In genomic region chr5:149514087-149514671, GRCm38 (mm10) we compare ENCODE assay signal across 8 mouse cellular contexts. TPM values are rescaled to one million over a fixed set of nuclear protein-coding genes. Genes with fewer than 3 reads are reported as not detected.
DNase-seq lines count a peak whose midpoint lies in the region; ATAC-seq lines count a peak whose summit lies in the region.

No protein-coding gene starts in this region.

- H3K9ac ChIP-seq in embryonic facial prominence, embryonic 14.5 days (ENCODE audit: low read depth, low read length): no peak overlapping the region
- H3K9ac ChIP-seq in heart, embryonic 14.5 days (ENCODE audit: low read length): no peak overlapping the region; the same call in 1 of the 2 replicates
- H3K9ac ChIP-seq in kidney, embryonic 15.5 days: no peak overlapping the region
- H3K9ac ChIP-seq in stomach, embryonic 15.5 days: no peak overlapping the region

- peaks cover 19% of the 10 kb centered on the region for H3K4me1 ChIP-seq in embryonic facial prominence, embryonic 14.5 days (ENCODE audit: control insufficient read depth, insufficient read depth, low read length)
- peaks cover 15 to 19% of the 10 kb centered on the region in 2 experiments for H3K4me1 ChIP-seq in heart, embryonic 14.5 days (ENCODE audit: control insufficient read depth in 2 of 2, insufficient read depth in 2 of 2, low read length in 2 of 2)
- H3K4me1 ChIP-seq in kidney, embryonic 15.5 days: peaks cover 30% of the 10 kb centered on the region
- peaks cover 12% of the 10 kb centered on the region for H3K4me1 ChIP-seq in stomach, embryonic 15.5 days

- H3K27ac ChIP-seq in embryonic facial prominence, embryonic 14.5 days (replicated peaks; ENCODE audit: low read depth, low read length): peak overlapping the region; percentile 77
- peak overlapping the region; percentile 72 to 85 for H3K27ac ChIP-seq in heart, embryonic 14.5 days (replicated peaks in 1 of 2; ENCODE audit: control insufficient read depth in 1 of 2, insufficient read depth in 1 of 2, low read depth in 2 of 2, low read length in 2 of 2)
- peak overlapping the region; percentile 85 for H3K27ac ChIP-seq in kidney, embryonic 15.5 days
- H3K27ac ChIP-seq in stomach, embryonic 15.5 days: peak overlapping the region; percentile 71

- H3K4me2 ChIP-seq in embryonic facial prominence, embryonic 14.5 days (ENCODE audit: low read depth, low read length): peak overlapping the region; percentile 41
- peak overlapping the region; percentile 51 for H3K4me2 ChIP-seq in heart, embryonic 14.5 days (ENCODE audit: low read length)
- H3K4me2 ChIP-seq in kidney, embryonic 15.5 days: peak overlapping the region; percentile 54
- H3K4me2 ChIP-seq in stomach, embryonic 15.5 days: peak overlapping the region; percentile 47

- ATAC-seq in embryonic facial prominence, embryonic 14.5 days (ENCODE audit: low read depth): peak; percentile 75
- peak; percentile 66; the same call in 1 of the 2 replicates for ATAC-seq in heart, embryonic 14.5 days (ENCODE audit: insufficient number of reproducible peaks, insufficient read depth, low FRiP score, low read depth)
- 0 out of 2 replicates have a peak, but pooled peaks have one; percentile 24 for ATAC-seq in kidney, embryonic 15.5 days (replicated peaks; ENCODE audit: low FRiP score)
- 0 out of 2 replicates have a peak, but pooled peaks have one; percentile 27 for ATAC-seq in stomach, embryonic 15.5 days (ENCODE audit: insufficient read depth, low FRiP score, low read depth)
- ATAC-seq in megakaryocyte-erythroid progenitor cell, adult 5-6 weeks (replicated peaks; ENCODE audit: low FRiP score, low TSS enrichment, poor library complexity, severe bottlenecking): no peak

- H3K27me3 ChIP-seq in embryonic facial prominence, embryonic 14.5 days (replicated peaks; ENCODE audit: control insufficient read depth, insufficient read depth, low read length): no peaks in the 10 kb centered on the region
- H3K27me3 ChIP-seq in heart, embryonic 14.5 days (ENCODE audit: control insufficient read depth, insufficient read depth, low read length): no peaks in the 10 kb centered on the region
- H3K27me3 ChIP-seq in kidney, embryonic 15.5 days: 0 out of 2 replicates have a peak, but pooled peaks cover 3% of the 10 kb centered on the region
- no peaks in the 10 kb centered on the region for H3K27me3 ChIP-seq in stomach, embryonic 15.5 days (replicated peaks)

- H3K36me3 ChIP-seq in embryonic facial prominence, embryonic 14.5 days (ENCODE audit: control insufficient read depth, insufficient read depth, low read length): no peaks in the 10 kb centered on the region
- no peaks in the 10 kb centered on the region for H3K36me3 ChIP-seq in heart, embryonic 14.5 days (ENCODE audit: control insufficient read depth, insufficient read depth, low read length)
- H3K36me3 ChIP-seq in kidney, embryonic 15.5 days: no peaks in the 10 kb centered on the region
- no peaks in the 10 kb centered on the region for H3K36me3 ChIP-seq in stomach, embryonic 15.5 days

- no peak overlapping the region for H3K4me3 ChIP-seq in embryonic facial prominence, embryonic 14.5 days (ENCODE audit: low read depth, low read length)
- H3K4me3 ChIP-seq in heart, embryonic 14.5 days (ENCODE audit: control insufficient read depth in 1 of 2, insufficient read depth in 1 of 2, low read depth in 1 of 2, low read length in 2 of 2): peak overlapping the region; percentile 2 to 15; a peak in 1 of 4 replicates
- peak overlapping the region; percentile 27 for H3K4me3 ChIP-seq in kidney, embryonic 15.5 days (replicated peaks)
- H3K4me3 ChIP-seq in stomach, embryonic 15.5 days (replicated peaks): no peak overlapping the region

- intact Hi-C loops in left cerebral cortex, postnatal 10 days (cut with DNase I): no loop called here

- H3K9me3 ChIP-seq in embryonic facial prominence, embryonic 14.5 days (ENCODE audit: control insufficient read depth, low read length): no peaks in the 10 kb centered on the region
- no peaks in the 10 kb centered on the region for H3K9me3 ChIP-seq in heart, embryonic 14.5 days (ENCODE audit: control insufficient read depth, low read length)
- no peaks in the 10 kb centered on the region for H3K9me3 ChIP-seq in kidney, embryonic 15.5 days (replicated peaks)
- H3K9me3 ChIP-seq in stomach, embryonic 15.5 days: no peaks in the 10 kb centered on the region

- peak; percentile 72 to 91 for DNase-seq in left cerebral cortex, postnatal 10 days (ENCODE audit: extremely low spot score in 1 of 2, low spot score in 2 of 2)
- no peak for DNase-seq in left cerebral cortex, adult 8-10 months (ENCODE audit: low spot score in 2 of 2)
- DNase-seq in embryonic facial prominence, embryonic 14.5 days (ENCODE audit: low spot score): peak; percentile 92
- DNase-seq in lung, postnatal 36 days: peak; percentile 45

- 7% methylated on average over 14 of the region's 14 CpGs for WGBS in embryonic facial prominence, embryonic 14.5 days
- 13% methylated on average over 14 of the region's 14 CpGs for WGBS in heart, embryonic 14.5 days
- WGBS in kidney, embryonic 15.5 days: 4% methylated on average over 14 of the region's 14 CpGs
- WGBS in stomach, embryonic 15.5 days: 8% methylated on average over 14 of the region's 14 CpGs

RNA-seq across cellular contexts. Expression of gene Wdr95, which starts 14.3 kb away (rescaled TPM):
- 1 to 10 TPM; 1.1 to 1.4 TPM for total RNA-seq in left cerebral cortex, postnatal 10 days (2021)
- 1 to 10 TPM in 1 of 4 experiments, under 1 TPM in 3; 0.15 to 1.9 (median 0.43) TPM for total RNA-seq in left cerebral cortex, adult 8-10 months (2022)
- 0.47 and 0.72 TPM in 2 replicates for polyA plus RNA-seq in embryonic facial prominence, embryonic 14.5 days (2014; fragmentation: Nextera tagmentation; extraction: Ambion mirVana)
- not detected in 2 replicates for polyA plus RNA-seq in heart, embryonic 14.5 days (2014; fragmentation: Nextera tagmentation; extraction: Ambion mirVana)
- polyA plus RNA-seq in kidney, embryonic 15.5 days (2015; fragmentation: Nextera tagmentation; extraction: Ambion mirVana): not detected in 2 replicates
- 0.13 and 0.17 TPM in 2 replicates for polyA plus RNA-seq in stomach, embryonic 15.5 days (2015; fragmentation: Nextera tagmentation; extraction: Ambion mirVana)
- total RNA-seq in megakaryocyte-erythroid progenitor cell, adult 5-6 weeks (2014; fragmentation: Nextera tagmentation): 0.15 TPM in 1 of 2 replicates, not detected in the other
- not detected in 2 replicates for total RNA-seq in megakaryocyte-erythroid progenitor cell, adult 5-6 weeks (2017)

Comparison
In these comparisons a context has a peak if more than half of its experiments do, and no peak if none do; other contexts are left out.
1. DNase-seq: peak in left cerebral cortex, postnatal 10 days (2 of 2), embryonic facial prominence, embryonic 14.5 days (single experiment) and lung, postnatal 36 days (single experiment); none in left cerebral cortex, adult 8-10 months (0 of 2).
2. H3K4me3 ChIP-seq: peak in heart, embryonic 14.5 days (2 of 2) and kidney, embryonic 15.5 days (single experiment); none in embryonic facial prominence, embryonic 14.5 days (single experiment) and stomach, embryonic 15.5 days (single experiment).
3. Peak in every context shown above with its lines, with median percentiles within 50 percentile points of each other: H3K27ac ChIP-seq and H3K4me2 ChIP-seq.